Mouse (Mus musculus): ENCODE results near the gene Ftl1-ps1.

The Ftl1-ps1 gene

GRCm38 (mm10) chr13:74399298-74399839 is at the start of gene Ftl1-ps1:
Gene Ftl1-ps1, plus strand, starts transcription at chr13:74399694.
- peak; percentile 4 for DNase-seq

- DNase-seq: no peak
Measured at GRCm38 (mm10) chr13:74350435-74350906, 49.0 kb upstream of the Ftl1-ps1 start.

GRCm38 (mm10) chr13:74356491-74356890 is 43.0 kb upstream of the Ftl1-ps1 start:
- DNase-seq: no peak

GRCm38 (mm10) chr13:74362218-74362617 is 37.3 kb upstream of the Ftl1-ps1 start:
- no peak for DNase-seq

- no peak for DNase-seq
Measured at GRCm38 (mm10) chr13:74363176-74363858, 36.2 kb upstream of the Ftl1-ps1 start.

- DNase-seq: peak; percentile 26
Measured at GRCm38 (mm10) chr13:74363859-74364235, 35.6 kb upstream of the Ftl1-ps1 start, which contains the start of gene Lrrc14b. Gene Lrrc14b, minus strand, starts transcription at chr13:74364005.

- no peak for DNase-seq
Measured at GRCm38 (mm10) chr13:74381533-74382276, 17.8 kb upstream of the Ftl1-ps1 start.

- DNase-seq: no peak
Measured at GRCm38 (mm10) chr13:74382289-74382688, 17.2 kb upstream of the Ftl1-ps1 start.

- DNase-seq: no peak
Measured at GRCm38 (mm10) chr13:74389730-74390129, 9.8 kb upstream of the Ftl1-ps1 start.

- DNase-seq: peak; percentile 91
Measured at GRCm38 (mm10) chr13:74390371-74390990, 9.0 kb upstream of the Ftl1-ps1 start, which contains the start of gene Zfp72. Gene Zfp72, minus strand, starts transcription at chr13:74390836.

- no peak for DNase-seq
Measured at GRCm38 (mm10) chr13:74391156-74391555, 8.3 kb upstream of the Ftl1-ps1 start.

GRCm38 (mm10) chr13:74439895-74440294 is 40.4 kb downstream of the Ftl1-ps1 start:
- DNase-seq: no peak
